In genomic region chr19:22780192-22780843, GRCm38 (mm10) we compare ENCODE assay signal across 15 mouse cellular contexts.
"Had no signal": no experiment of that assay in that cellular context is flagged by ENCODE, and none has a peak within 500 bp of the region (broad histone marks: within the 10 kb centered on the region; RNA-seq: fewer than 3 reads in every experiment).

No protein-coding gene starts in this region.

- H3K9ac ChIP-seq: kidney, embryonic 15.5 days; limb, embryonic 12.5 days; liver, embryonic 13.5 days; liver, postnatal 0 days; lung, embryonic 15.5 days had no signal

- H3K27ac ChIP-seq: kidney, embryonic 15.5 days; limb, embryonic 12.5 days; liver, embryonic 13.5 days; lung, embryonic 15.5 days; macrophage; stomach, postnatal 0 days had no signal

- H3K4me2 ChIP-seq: kidney, embryonic 15.5 days; limb, embryonic 12.5 days; liver, embryonic 13.5 days; lung, embryonic 15.5 days; midbrain, embryonic 11.5 days had no signal

- H3K36me3 ChIP-seq: kidney, embryonic 15.5 days; limb, embryonic 12.5 days; liver, embryonic 13.5 days; lung, embryonic 15.5 days had no signal

- H3K9me3 ChIP-seq: kidney, embryonic 15.5 days; limb, embryonic 12.5 days; liver, embryonic 13.5 days; lung, embryonic 15.5 days; megakaryocyte, embryonic 14.5 days had no signal

- ATAC-seq: liver, postnatal 0 days had no signal

- H3K4me1 ChIP-seq: kidney, embryonic 15.5 days; limb, embryonic 12.5 days; liver, embryonic 13.5 days; lung, embryonic 15.5 days; megakaryocyte, embryonic 14.5 days had no signal

- DNase-seq: kidney, adult 2 months; kidney, postnatal 25 days; liver; liver, embryonic 13.5 days; liver, postnatal 0 days; lung, postnatal 14 days; thymus, adult 18-20 months; thymus, postnatal 14 days had no signal

- H3K4me3 ChIP-seq: kidney, embryonic 15.5 days; limb, embryonic 12.5 days; liver, embryonic 13.5 days; lung, embryonic 15.5 days; megakaryocyte, embryonic 14.5 days had no signal

- H3K27me3 ChIP-seq: kidney, embryonic 15.5 days; limb, embryonic 12.5 days; liver, embryonic 13.5 days; lung, embryonic 15.5 days; megakaryocyte, embryonic 14.5 days had no signal
